Mouse (Mus musculus) heart, adult 2 months (tissue): ENCODE data around the gene Hps5.

Source experiments
- CTCF ChIP-seq: fragments of 200-600 bp; IDR thresholded peaks from 2 replicates; pipeline ENCODE4 v1.8.1; 2022; ENCODE audit warnings: antibody characterized with exemption, mild to moderate bottlenecking, moderate library complexity
- EP300 ChIP-seq: fragments of 200-500 bp; IDR thresholded peaks from 2 replicates; pipeline ENCODE4 v1.6.1; 2011; ENCODE audit warnings: low read depth, low read length, control low read depth; ENCODE audit not compliant: insufficient read depth
- POLR2A ChIP-seq: fragments of 200-500 bp; IDR thresholded peaks from 2 replicates; pipeline ENCODE4 v1.6.1; 2011; ENCODE audit warnings: mild to moderate bottlenecking, low read depth, low read length, control low read depth; ENCODE audit not compliant: insufficient read depth

GRCm38 (mm10) chr7:46827046-46827802, 31.4 kb upstream of the Hps5 start:
- TF ChIP-seq POLR2A (no peak), CTCF (no peak), EP300 (no peak)
